Mouse (Mus musculus) ES-Bruce4 (cell line): ENCODE results near the gene Pex11b. TPM values are rescaled to one million over a fixed set of nuclear protein-coding genes. Genes with fewer than 3 reads are reported as not detected.

Experiments
- H3K27ac ChIP-seq: 2 replicates; pipeline ENCODE4 v1.5.1; 2012; ENCODE audit warnings: low read length, inconsistent platforms; ENCODE audit not compliant: insufficient read depth
- H3K27me3 ChIP-seq: 2 replicates; pipeline ENCODE4 v1.6.1; 2012; ENCODE audit warnings: mild to moderate bottlenecking, low read length, inconsistent platforms; ENCODE audit not compliant: control insufficient read depth, poor library complexity, insufficient read depth, severe bottlenecking
- H3K36me3 ChIP-seq: 2 replicates; pipeline ENCODE4 v1.6.1; 2012; ENCODE audit warnings: inconsistent platforms, mild to moderate bottlenecking, low read length, moderate library complexity; ENCODE audit not compliant: control insufficient read depth, poor library complexity, insufficient read depth, severe bottlenecking
- H3K4me1 ChIP-seq: one replicate; pipeline ENCODE4 v1.8.1; 2011; ENCODE audit warnings: low read length; ENCODE audit not compliant: control insufficient read depth, insufficient read depth
- H3K4me3 ChIP-seq: 2 replicates; pipeline ENCODE4 v1.5.1; 2011; ENCODE audit warnings: low read depth, mild to moderate bottlenecking, low read length
- H3K9ac ChIP-seq: 2 replicates; pipeline ENCODE4 v1.6.1; 2012; ENCODE audit warnings: low read depth, mild to moderate bottlenecking, inconsistent platforms; ENCODE audit not compliant: poor library complexity, severe bottlenecking
- H3K9me3 ChIP-seq: replicated peaks from 2 replicates; pipeline ENCODE4 v1.6.1; 2012; ENCODE audit warnings: mild to moderate bottlenecking, low read length, inconsistent platforms; ENCODE audit not compliant: control insufficient read depth, poor library complexity, insufficient read depth, severe bottlenecking
- CTCF ChIP-seq: IDR thresholded peaks from one replicate; pipeline ENCODE4 v1.8.1; 2011; ENCODE audit warnings: low read depth, low read length
- EP300 ChIP-seq: IDR thresholded peaks from 2 replicates; pipeline ENCODE4 v1.6.1; 2011; ENCODE audit warnings: low read depth, low read length; ENCODE audit not compliant: insufficient read depth
- POLR2A ChIP-seq: IDR thresholded peaks from one replicate; pipeline ENCODE4 v1.8.1; 2011; ENCODE audit warnings: low read length; ENCODE audit not compliant: insufficient read depth
- polyA plus RNA-seq: library from polyadenylated mRNA; stranded (reverse); fragments of >200 nt; gene quantifications from 2 replicates; pipeline ENCODE4 v1.2.4, GENCODE M21; 2011; ENCODE audit warnings: low read depth; ENCODE audit not compliant: missing spikeins, insufficient read depth, insufficient read length

Gene Pex11b
- polyA plus RNA-seq, 1 experiment: 22.3 TPM

DNA sequence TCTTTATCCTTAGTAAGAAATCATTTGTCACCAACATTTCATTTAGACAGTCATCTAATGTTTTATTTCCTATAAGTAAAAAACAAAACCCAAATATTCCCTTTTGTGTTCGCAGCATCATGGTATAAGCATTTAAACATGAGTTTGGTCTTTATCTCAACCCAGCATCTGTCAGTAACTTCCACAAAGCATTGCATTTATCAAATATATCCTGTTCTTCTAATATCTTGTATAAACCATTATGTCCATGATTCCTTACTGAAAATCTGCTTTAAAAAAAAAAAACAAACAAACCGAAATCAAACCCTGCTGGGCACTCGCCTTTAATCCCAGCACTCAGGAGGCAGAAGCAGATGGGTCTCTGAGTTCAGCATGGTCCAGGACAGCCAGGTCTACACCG is 28.6 kb upstream of the Pex11b start:
- Histone ChIP-seq H3K4me1 (no peaks in the 10 kb centered on the region), H3K9ac (no peak overlapping the region), H3K9me3 (no peaks in the 10 kb centered on the region), H3K4me3 (no peak overlapping the region), H3K27me3 (no peaks in the 10 kb centered on the region), H3K36me3 (no peaks in the 10 kb centered on the region), H3K27ac (no peak overlapping the region)
- no peak for TF ChIP-seq EP300
- TF ChIP-seq CTCF: no peak
- TF ChIP-seq POLR2A: no peak

- H3K36me3 ChIP-seq: peaks cover 5% of the 10 kb centered on the region
- no peak overlapping the region for H3K4me3 ChIP-seq
- TF ChIP-seq CTCF (no peak), POLR2A (no peak), EP300 (no peak)
Measured at GRCm38 (mm10) chr3:96617941-96618340, 17.2 kb upstream of the Pex11b start.

DNA sequence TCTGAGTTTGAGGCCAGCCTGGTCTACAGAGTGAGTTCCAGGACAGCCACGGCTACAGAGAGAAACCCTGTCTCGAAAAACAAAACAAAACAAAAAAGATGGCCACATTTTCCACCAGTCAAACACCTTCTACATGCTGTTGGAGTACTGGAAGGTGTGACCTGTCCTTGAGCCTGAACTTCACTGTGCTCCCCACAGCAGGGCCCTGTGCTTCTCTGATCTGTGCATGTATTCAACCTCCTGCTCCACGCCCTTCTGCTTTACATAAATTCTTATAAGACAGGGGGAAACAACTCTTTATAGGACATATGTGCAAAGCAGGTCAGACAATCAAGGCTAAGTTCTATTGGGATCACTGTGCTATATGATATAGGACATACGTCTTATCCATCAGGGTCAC is 12.0 kb upstream of the Pex11b start:
- H3K4me3 ChIP-seq: no peak overlapping the region
- H3K9ac ChIP-seq: no peak overlapping the region
- H3K27me3 ChIP-seq: no peaks in the 10 kb centered on the region
- peaks cover 12% of the 10 kb centered on the region for H3K36me3 ChIP-seq
- H3K27ac ChIP-seq: no peak overlapping the region
- H3K9me3 ChIP-seq: no peaks in the 10 kb centered on the region
- TF ChIP-seq CTCF (no peak), EP300 (no peak), POLR2A (no peak)
- no peaks in the 10 kb centered on the region for H3K4me1 ChIP-seq

More at GRCm38 (mm10) chr3:96617941-96618340, 17.2 kb upstream of the Pex11b start:
- Histone ChIP-seq H3K9me3 (no peaks in the 10 kb centered on the region), H3K27me3 (no peaks in the 10 kb centered on the region), H3K27ac (no peak overlapping the region), H3K4me1 (no peaks in the 10 kb centered on the region), H3K9ac (no peak overlapping the region)

GRCm38 (mm10) chr3:96629729-96630600 is 5.2 kb upstream of the Pex11b start, which contains the start of gene Rbm8a:
TSS of gene Rbm8a (plus strand) at chr3:96629933.
- no peaks in the 10 kb centered on the region for H3K27me3 ChIP-seq
- H3K27ac ChIP-seq: peak within 1 kb of the TSS; percentile 31; the same call in 1 of the 2 replicates
- no peaks in the 10 kb centered on the region for H3K4me1 ChIP-seq
- H3K4me3 ChIP-seq: peak within 1 kb of the TSS; percentile 95
- peak within 1 kb of the TSS; percentile 71 for H3K9ac ChIP-seq
- no peaks in the 10 kb centered on the region for H3K9me3 ChIP-seq
- H3K36me3 ChIP-seq: peaks cover 19% of the 10 kb centered on the region
- no peak for TF ChIP-seq CTCF
- TF ChIP-seq POLR2A: peak; percentile 63
- no peak for TF ChIP-seq EP300

GRCm38 (mm10) chr3:96632058-96632457 is 3.1 kb upstream of the Pex11b start:
- no peak overlapping the region for H3K4me3 ChIP-seq
- peaks cover 19% of the 10 kb centered on the region for H3K36me3 ChIP-seq
- H3K4me1 ChIP-seq: no peaks in the 10 kb centered on the region
- no peak overlapping the region for H3K9ac ChIP-seq
- TF ChIP-seq CTCF: no peak
- no peak for TF ChIP-seq EP300
- TF ChIP-seq POLR2A: no peak
- H3K27ac ChIP-seq: no peak overlapping the region
- H3K27me3 ChIP-seq: no peaks in the 10 kb centered on the region
- no peaks in the 10 kb centered on the region for H3K9me3 ChIP-seq

DNA sequence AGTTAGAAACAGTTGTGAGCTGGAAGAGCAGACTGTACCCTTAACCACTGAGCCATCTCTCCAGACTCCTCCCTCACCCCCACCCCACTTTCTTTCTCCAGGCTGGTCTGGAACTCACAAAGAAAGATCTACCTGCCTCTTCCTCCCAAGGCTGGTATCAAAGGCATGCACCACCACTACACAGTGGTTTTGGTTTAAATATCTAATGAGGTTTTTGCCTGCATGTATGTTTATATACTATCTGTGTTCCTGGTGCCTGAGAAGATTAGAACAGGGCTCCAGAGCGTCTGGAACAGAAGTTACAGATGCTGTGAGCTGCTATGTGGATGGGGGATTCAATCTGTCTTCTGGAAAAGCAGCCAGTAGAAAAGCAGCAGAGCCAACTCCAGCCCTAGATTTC is 1.2 kb upstream of the Pex11b start:
- Histone ChIP-seq H3K9me3 (no peaks in the 10 kb centered on the region), H3K27me3 (no peaks in the 10 kb centered on the region), H3K9ac (no peak overlapping the region), H3K4me3 (no peak overlapping the region), H3K4me1 (no peaks in the 10 kb centered on the region), H3K36me3 (peaks cover 21% of the 10 kb centered on the region), H3K27ac (no peak overlapping the region)
- TF ChIP-seq EP300: no peak
- no peak for TF ChIP-seq POLR2A
- no peak for TF ChIP-seq CTCF
